Mouse (Mus musculus): ENCODE results near the gene Aifm3. TPM values are rescaled to one million over a fixed set of nuclear protein-coding genes. Genes with fewer than 3 reads are reported as not detected.

The Aifm3 gene
- polyA plus RNA-seq, 1 experiment from 2014 or later = 4.1 TPM

DNA sequence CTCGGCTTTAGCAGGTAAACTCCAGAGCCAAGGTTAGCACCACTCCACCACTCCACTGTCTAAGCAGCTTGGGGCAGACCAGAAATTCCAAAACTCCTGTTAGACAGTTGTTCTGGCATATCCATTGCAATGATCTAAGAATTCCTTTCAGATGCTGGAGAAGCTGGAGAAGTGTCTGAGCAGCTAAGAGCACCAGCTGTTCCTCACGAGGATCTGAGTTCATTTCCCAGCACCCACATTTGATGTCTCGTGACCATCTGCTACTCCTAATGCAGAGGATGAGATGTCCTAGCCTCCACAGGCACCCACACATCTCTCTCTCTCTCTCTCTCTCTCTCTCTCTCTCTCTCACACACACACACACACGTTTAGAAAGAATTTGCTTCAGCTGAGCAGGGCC is 67.5 kb downstream of the Aifm3 start:
- no peaks in the 10 kb centered on the region for H3K36me3 ChIP-seq (ENCODE audit: control insufficient read depth, insufficient read depth, low read length)
- WGBS = 43% methylated on average over 4 of the region's 4 CpGs
- H3K4me3 ChIP-seq (ENCODE audit: low read length) = no peak overlapping the region
- no peaks in the 10 kb centered on the region for H3K27me3 ChIP-seq (ENCODE audit: control insufficient read depth, insufficient read depth, low read depth, low read length)
- no peak overlapping the region for H3K9ac ChIP-seq (ENCODE audit: low read length)
- ATAC-seq (ENCODE audit: low read depth) = no peak
- H3K4me1 ChIP-seq (replicated peaks; ENCODE audit: control insufficient read depth, insufficient read depth, low read length) = peaks cover 39% of the 10 kb centered on the region
- no peak overlapping the region for H3K27ac ChIP-seq (ENCODE audit: low read length)
- no peaks in the 10 kb centered on the region for H3K9me3 ChIP-seq (ENCODE audit: control insufficient read depth, low read length)
- no peak overlapping the region for H3K4me2 ChIP-seq (ENCODE audit: low read depth, low read length)

Other genes starting within 250 kb of the Aifm3 start
- gene Tmem191c, start 213.5 kb upstream of the Aifm3 start, polyA plus RNA-seq (2015; fragmentation: Nextera tagmentation; extraction: Ambion mirVana) = 8.5 and 9.7 TPM in 2 replicates
- gene Serpind1, start 158.2 kb upstream of the Aifm3 start, polyA plus RNA-seq (2015; fragmentation: Nextera tagmentation; extraction: Ambion mirVana) = 0.70 and 3.3 TPM in 2 replicates
- gene Snap29, start 83.6 kb upstream of the Aifm3 start, polyA plus RNA-seq (2015; fragmentation: Nextera tagmentation; extraction: Ambion mirVana) = 15.1 and 15.3 TPM in 2 replicates
- 26.6 and 28.0 TPM in 2 replicates for gene Pi4ka, start 83.3 kb upstream of the Aifm3 start, polyA plus RNA-seq (2015; fragmentation: Nextera tagmentation; extraction: Ambion mirVana)
- gene Crkl, start 37.6 kb upstream of the Aifm3 start, polyA plus RNA-seq (2015; fragmentation: Nextera tagmentation; extraction: Ambion mirVana) = 56.7 and 60.4 TPM in 2 replicates
- 75.6 and 85.6 TPM in 2 replicates for gene Lztr1, start 19.1 kb downstream of the Aifm3 start, polyA plus RNA-seq (2015; fragmentation: Nextera tagmentation; extraction: Ambion mirVana)
- gene Thap7, start 41.5 kb downstream of the Aifm3 start, polyA plus RNA-seq (2015; fragmentation: Nextera tagmentation; extraction: Ambion mirVana) = 53.0 and 59.5 TPM in 2 replicates
- gene Lrrc74b, start 71.6 kb downstream of the Aifm3 start, polyA plus RNA-seq (2015; fragmentation: Nextera tagmentation; extraction: Ambion mirVana) = 3.0 and 4.8 TPM in 2 replicates
- 1.3 and 1.5 TPM in 2 replicates for gene P2rx6, start 72.3 kb downstream of the Aifm3 start, polyA plus RNA-seq (2015; fragmentation: Nextera tagmentation; extraction: Ambion mirVana)
- 10.8 and 13.2 TPM in 2 replicates for gene Slc7a4, start 93.6 kb downstream of the Aifm3 start, polyA plus RNA-seq (2015; fragmentation: Nextera tagmentation; extraction: Ambion mirVana)
- gene Smpd4, start 129.7 kb downstream of the Aifm3 start, polyA plus RNA-seq (2015; fragmentation: Nextera tagmentation; extraction: Ambion mirVana) = 33.2 and 34.3 TPM in 2 replicates
- gene Ccdc74a, start 156.9 kb downstream of the Aifm3 start, polyA plus RNA-seq (2015; fragmentation: Nextera tagmentation; extraction: Ambion mirVana) = 8.8 and 9.1 TPM in 2 replicates
- 46.0 and 47.1 TPM in 2 replicates for gene Med15, start 243.3 kb downstream of the Aifm3 start, polyA plus RNA-seq (2015; fragmentation: Nextera tagmentation; extraction: Ambion mirVana)